Comparison of ENCODE assay signal across 23 mouse cellular contexts in the genomic region with DNA sequence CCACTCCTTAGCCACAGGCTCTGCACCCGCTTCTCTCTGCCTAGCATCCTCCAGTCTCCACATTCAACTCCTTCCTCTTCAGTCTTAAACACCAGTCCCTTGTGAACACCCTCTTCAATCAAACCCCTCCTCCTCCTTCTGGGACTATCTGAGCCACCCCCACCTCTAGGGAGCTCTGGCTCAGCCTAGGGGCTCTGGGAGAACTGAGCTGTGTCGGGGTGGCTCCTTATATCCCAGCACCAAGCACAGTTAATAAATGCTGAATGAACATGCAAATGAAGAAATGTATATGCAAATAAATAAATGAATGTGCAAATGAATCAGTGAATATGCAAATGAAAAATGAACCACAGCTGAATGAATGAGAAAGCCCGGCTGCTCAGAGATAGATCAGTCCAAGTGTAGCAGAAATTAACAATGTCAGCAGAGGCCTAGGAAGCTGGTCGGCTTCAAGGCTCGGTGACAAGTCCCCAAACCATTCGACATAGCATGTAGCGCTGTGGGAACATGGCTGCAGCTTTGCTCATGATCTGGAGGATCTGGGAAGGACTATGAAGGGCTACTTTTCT.
DNase-seq lines count a peak whose midpoint lies in the region; ATAC-seq lines count a peak whose summit lies in the region.
"Had no signal": no experiment of that assay in that cellular context is flagged by ENCODE, and none has a peak within 500 bp of the region (broad histone marks: within the 10 kb centered on the region; RNA-seq: fewer than 3 reads in every experiment).

No protein-coding gene starts in this region.

- no peaks in the 10 kb centered on the region for H3K36me3 ChIP-seq in midbrain, embryonic 10.5 days
- no peaks in the 10 kb centered on the region for H3K36me3 ChIP-seq in midbrain, embryonic 11.5 days (ENCODE audit: control insufficient read depth, insufficient read depth, low read length)
- H3K36me3 ChIP-seq in embryonic facial prominence, embryonic 11.5 days (replicated peaks; ENCODE audit: control insufficient read depth, insufficient read depth, low read depth, low read length), result no peaks in the 10 kb centered on the region
- H3K36me3 ChIP-seq in hindbrain, embryonic 14.5 days (replicated peaks; ENCODE audit: control insufficient read depth, insufficient read depth), result no peaks in the 10 kb centered on the region
- H3K36me3 ChIP-seq in heart, embryonic 12.5 days, result no peaks in the 10 kb centered on the region
- H3K36me3 ChIP-seq: embryonic facial prominence, embryonic 13.5 days; G1E; heart, embryonic 15.5 days; hindbrain, embryonic 15.5 days; stomach, embryonic 15.5 days had no signal

- H3K9me3 ChIP-seq in midbrain, embryonic 10.5 days (replicated peaks), result no peaks in the 10 kb centered on the region; the same call in 1 of the 2 replicates
- no peaks in the 10 kb centered on the region for H3K9me3 ChIP-seq in midbrain, embryonic 11.5 days (ENCODE audit: control insufficient read depth, low read length)
- H3K9me3 ChIP-seq in embryonic facial prominence, embryonic 11.5 days (replicated peaks; ENCODE audit: control insufficient read depth, low read length), result no peaks in the 10 kb centered on the region
- H3K9me3 ChIP-seq in hindbrain, embryonic 14.5 days (ENCODE audit: control insufficient read depth, low read length), result no peaks in the 10 kb centered on the region
- peaks cover 3% of the 10 kb centered on the region; the same call in 1 of the 2 replicates for H3K9me3 ChIP-seq in heart, embryonic 12.5 days (replicated peaks)
- H3K9me3 ChIP-seq: G1E; heart, embryonic 15.5 days; hindbrain, embryonic 15.5 days; stomach, embryonic 15.5 days had no signal

- ATAC-seq in midbrain, embryonic 11.5 days (ENCODE audit: low FRiP score), result no peak
- no peak for ATAC-seq in embryonic facial prominence, embryonic 11.5 days (replicated peaks; ENCODE audit: insufficient number of reproducible peaks, low FRiP score, low TSS enrichment, low read depth)
- peak; percentile 37; the same call in 1 of the 2 replicates for ATAC-seq in hindbrain, embryonic 14.5 days (ENCODE audit: low FRiP score)
- no peak for ATAC-seq in heart, embryonic 12.5 days (ENCODE audit: insufficient number of reproducible peaks, low FRiP score)
- ATAC-seq in cerebellum, adult (ENCODE audit: insufficient number of reproducible peaks, low FRiP score, low TSS enrichment), result no peak
- ATAC-seq: liver, postnatal 0 days had no signal

- DNase-seq in midbrain, embryonic 10.5 days (ENCODE audit: low spot score), result no peak
- no peak for DNase-seq in midbrain, embryonic 11.5 days (ENCODE audit: low spot score, missing footprints)
- no peak for DNase-seq in embryonic facial prominence, embryonic 11.5 days (ENCODE audit: low spot score)
- DNase-seq in hindbrain, embryonic 14.5 days (ENCODE audit: low spot score), result no peak
- no peak for DNase-seq in right cerebral cortex, adult 2 months (ENCODE audit: low spot score in 2 of 2)
- DNase-seq: cerebellum, adult 2 months; gastrocnemius, postnatal 10 days; heart, adult 18-20 months; kidney, adult 18-20 months; kidney, postnatal 14 days; liver; liver, postnatal 0 days; lung, postnatal 14 days; right cerebral cortex, postnatal 14 days; thymus, adult 2 months had no signal

- 92% methylated on average over 7 of the region's 7 CpGs for WGBS in midbrain, embryonic 10.5 days
- 89% methylated on average over 7 of the region's 7 CpGs for WGBS in midbrain, embryonic 11.5 days
- WGBS in embryonic facial prominence, embryonic 11.5 days, result 90% methylated on average over 7 of the region's 7 CpGs
- WGBS in hindbrain, embryonic 14.5 days, result 53% methylated on average over 7 of the region's 7 CpGs
- WGBS in heart, embryonic 12.5 days, result 80% methylated on average over 7 of the region's 7 CpGs

- H3K27ac ChIP-seq in midbrain, embryonic 10.5 days (replicated peaks), result peak overlapping the region; percentile 33; the same call in 1 of the 2 replicates
- H3K27ac ChIP-seq in midbrain, embryonic 11.5 days (ENCODE audit: low read depth, low read length), result no peak overlapping the region
- no peak overlapping the region for H3K27ac ChIP-seq in embryonic facial prominence, embryonic 11.5 days (replicated peaks; ENCODE audit: low read depth, low read length)
- peak overlapping the region; percentile 41; the same call in 1 of the 2 replicates for H3K27ac ChIP-seq in hindbrain, embryonic 14.5 days
- H3K27ac ChIP-seq in heart, embryonic 12.5 days (ENCODE audit: poor library complexity, severe bottlenecking), result no peak overlapping the region
- H3K27ac ChIP-seq: embryonic facial prominence, embryonic 13.5 days; heart, embryonic 15.5 days; hindbrain, embryonic 15.5 days; stomach, embryonic 15.5 days had no signal

- H3K4me1 ChIP-seq in midbrain, embryonic 10.5 days, result peaks cover 28% of the 10 kb centered on the region
- H3K4me1 ChIP-seq in midbrain, embryonic 11.5 days (ENCODE audit: control insufficient read depth, insufficient read depth, low read length), result no peaks in the 10 kb centered on the region
- H3K4me1 ChIP-seq in embryonic facial prominence, embryonic 11.5 days (ENCODE audit: control insufficient read depth, insufficient read depth, low read length), result 0 out of 2 replicates have a peak, but pooled peaks cover 2% of the 10 kb centered on the region
- H3K4me1 ChIP-seq in hindbrain, embryonic 14.5 days (replicated peaks; ENCODE audit: control insufficient read depth, insufficient read depth, low read length), result peaks cover 17% of the 10 kb centered on the region; the same call in 1 of the 2 replicates
- H3K4me1 ChIP-seq in heart, embryonic 12.5 days (replicated peaks), result peaks cover 10% of the 10 kb centered on the region
- H3K4me1 ChIP-seq: megakaryocyte, embryonic 14.5 days had no signal

- no peak overlapping the region for H3K4me2 ChIP-seq in midbrain, embryonic 11.5 days
- no peak overlapping the region for H3K4me2 ChIP-seq in embryonic facial prominence, embryonic 11.5 days (ENCODE audit: low read depth, low read length)
- H3K4me2 ChIP-seq in hindbrain, embryonic 14.5 days (replicated peaks), result no peak overlapping the region
- H3K4me2 ChIP-seq in heart, embryonic 12.5 days, result no peak overlapping the region
- H3K4me2 ChIP-seq: embryonic facial prominence, embryonic 13.5 days; heart, embryonic 15.5 days; hindbrain, embryonic 15.5 days; stomach, embryonic 15.5 days had no signal

- no peak overlapping the region for H3K4me3 ChIP-seq in midbrain, embryonic 10.5 days
- no peak overlapping the region for H3K4me3 ChIP-seq in midbrain, embryonic 11.5 days (ENCODE audit: low read depth, low read length)
- no peak overlapping the region for H3K4me3 ChIP-seq in embryonic facial prominence, embryonic 11.5 days (ENCODE audit: low read depth, low read length)
- H3K4me3 ChIP-seq in hindbrain, embryonic 14.5 days (replicated peaks; ENCODE audit: low read length), result no peak overlapping the region
- H3K4me3 ChIP-seq in heart, embryonic 12.5 days, result no peak overlapping the region
- H3K4me3 ChIP-seq: embryonic facial prominence, embryonic 13.5 days; heart, embryonic 15.5 days; hindbrain, embryonic 15.5 days; megakaryocyte, embryonic 14.5 days; stomach, embryonic 15.5 days had no signal

- no peaks in the 10 kb centered on the region for H3K27me3 ChIP-seq in midbrain, embryonic 10.5 days (ENCODE audit: low read depth, poor library complexity, severe bottlenecking)
- no peaks in the 10 kb centered on the region for H3K27me3 ChIP-seq in midbrain, embryonic 11.5 days (ENCODE audit: control insufficient read depth, insufficient read depth, low read length)
- no peaks in the 10 kb centered on the region for H3K27me3 ChIP-seq in embryonic facial prominence, embryonic 11.5 days (ENCODE audit: control insufficient read depth, insufficient read depth, low read length)
- no peaks in the 10 kb centered on the region for H3K27me3 ChIP-seq in hindbrain, embryonic 14.5 days (ENCODE audit: control insufficient read depth, insufficient read depth, low read length)
- H3K27me3 ChIP-seq in heart, embryonic 12.5 days (replicated peaks), result no peaks in the 10 kb centered on the region; the same call in 1 of the 2 replicates
- H3K27me3 ChIP-seq: embryonic facial prominence, embryonic 13.5 days; heart, embryonic 15.5 days; hindbrain, embryonic 15.5 days; stomach, embryonic 15.5 days had no signal

- no peak overlapping the region for H3K9ac ChIP-seq in midbrain, embryonic 11.5 days (ENCODE audit: low read length)
- 0 out of 2 replicates have a peak overlapping the region, but pooled peaks have one; percentile 18 for H3K9ac ChIP-seq in embryonic facial prominence, embryonic 11.5 days (replicated peaks; ENCODE audit: low read length)
- H3K9ac ChIP-seq in hindbrain, embryonic 14.5 days, result no peak overlapping the region
- no peak overlapping the region for H3K9ac ChIP-seq in heart, embryonic 12.5 days
- H3K9ac ChIP-seq: embryonic facial prominence, embryonic 13.5 days; heart, embryonic 15.5 days; hindbrain, embryonic 15.5 days; liver, postnatal 0 days; stomach, embryonic 15.5 days had no signal

Comparison
In these comparisons a context has a peak if more than half of its experiments do, and no peak if none do; other contexts are left out.
1. H3K27ac ChIP-seq: peak in midbrain, embryonic 10.5 days (single experiment) and hindbrain, embryonic 14.5 days (single experiment); none in midbrain, embryonic 11.5 days (single experiment), embryonic facial prominence, embryonic 11.5 days (single experiment) and heart, embryonic 12.5 days (single experiment).